Mouse (Mus musculus) midbrain, embryonic 12.5 days (tissue): Measurements from ENCODE around the gene Nelfb. TPM values are rescaled to one million over a fixed set of nuclear protein-coding genes. Genes with fewer than 3 reads are reported as not detected.

Source experiments
- ATAC-seq: fragments of 200-750 bp; cut with Nextera tagmentation; 2 replicates; pipeline ENCODE4 v1.8.0; 2017; ENCODE audit warnings: low read depth, moderate TSS enrichment, moderate library complexity; ENCODE audit not compliant: low FRiP score
- H3K27ac ChIP-seq: fragments of 300-500 bp; sonication (generic); replicated peaks from 2 replicates; pipeline ENCODE4 v1.5.1; 2016; ENCODE audit warnings: mild to moderate bottlenecking
- H3K27me3 ChIP-seq: fragments of 300-500 bp; sonication (generic); 2 replicates; pipeline ENCODE4 v1.6.1; 2016; ENCODE audit warnings: mild to moderate bottlenecking
- H3K36me3 ChIP-seq: fragments of 300-500 bp; sonication (generic); 2 replicates; pipeline ENCODE4 v1.6.1; 2016
- H3K4me1 ChIP-seq: fragments of 300-500 bp; sonication (generic); 2 replicates; pipeline ENCODE4 v1.6.1; 2016
- H3K4me2 ChIP-seq: fragments of 300-500 bp; sonication (generic); replicated peaks from 2 replicates; pipeline ENCODE4 v1.6.1; 2016; ENCODE audit warnings: mild to moderate bottlenecking, moderate library complexity
- H3K4me3 ChIP-seq: fragments of 300-500 bp; sonication (generic); 2 replicates; pipeline ENCODE4 v1.5.1; 2016; ENCODE audit warnings: mild to moderate bottlenecking
- H3K9ac ChIP-seq: fragments of 300-500 bp; sonication (generic); replicated peaks from 2 replicates; pipeline ENCODE4 v1.6.1; 2016; ENCODE audit warnings: mild to moderate bottlenecking, moderate library complexity
- H3K9me3 ChIP-seq: fragments of 300-500 bp; sonication (generic); 2 replicates; pipeline ENCODE4 v1.6.1; 2016; ENCODE audit warnings: mild to moderate bottlenecking
- WGBS: fragments of 180-500 bp; shearing (Covaris S2); methylation state at CpG from one replicate; pipeline ENCODE4 v1.1.7; 2016; 5-methylcytosine and 5-hydroxymethylcytosine counted together
- polyA plus RNA-seq: library from polyadenylated mRNA; unstranded; fragments of >200 nt; fragmentation: Nextera tagmentation; extraction: Ambion mirVana; gene quantifications from 2 replicates; pipeline ENCODE4 v1.2.1, GENCODE M21; 2016

The Nelfb gene
- polyA plus RNA-seq, 1 experiment from 2014 or later = 123 TPM

- no peaks in the 10 kb centered on the region for H3K9me3 ChIP-seq
- 0 out of 2 replicates have a peak, but pooled peaks cover 8% of the 10 kb centered on the region for H3K27me3 ChIP-seq
- no peak overlapping the region for H3K9ac ChIP-seq
- H3K4me2 ChIP-seq = no peak overlapping the region
- H3K4me3 ChIP-seq = no peak overlapping the region
- no peaks in the 10 kb centered on the region for H3K36me3 ChIP-seq
- WGBS = 72% methylated on average over 8 of the region's 8 CpGs
- no peak overlapping the region; the same call in 1 of the 2 replicates for H3K27ac ChIP-seq
- ATAC-seq = no peak
- peaks cover 66% of the 10 kb centered on the region for H3K4me1 ChIP-seq
Observed at GRCm38 (mm10) chr2:25172629-25173028, 38.7 kb downstream of the Nelfb start.

GRCm38 (mm10) chr2:25171769-25172153 lies 39.5 kb downstream of the Nelfb start:
- Histone ChIP-seq H3K36me3 (no peaks in the 10 kb centered on the region), H3K27ac (no peak overlapping the region), H3K9me3 (no peaks in the 10 kb centered on the region), H3K27me3 (0 out of 2 replicates have a peak, but pooled peaks cover 3% of the 10 kb centered on the region), H3K4me1 (peaks cover 66% of the 10 kb centered on the region), H3K4me3 (no peak overlapping the region), H3K4me2 (no peak overlapping the region), H3K9ac (no peak overlapping the region)
- 78% methylated on average over 1 of the region's 1 CpGs for WGBS
- no peak for ATAC-seq

GRCm38 (mm10) chr2:25171101-25171768 lies 40.1 kb downstream of the Nelfb start:
- H3K27ac ChIP-seq = no peak overlapping the region
- H3K9me3 ChIP-seq = no peaks in the 10 kb centered on the region
- no peak overlapping the region for H3K9ac ChIP-seq
- WGBS = 82% methylated on average over 6 of the region's 6 CpGs
- no peak for ATAC-seq
- H3K36me3 ChIP-seq = no peaks in the 10 kb centered on the region
- H3K27me3 ChIP-seq = no peaks in the 10 kb centered on the region
- no peak overlapping the region for H3K4me2 ChIP-seq
- no peak overlapping the region for H3K4me3 ChIP-seq
- H3K4me1 ChIP-seq = peaks cover 60% of the 10 kb centered on the region

GRCm38 (mm10) chr2:25170326-25171100 lies 40.8 kb downstream of the Nelfb start:
- ATAC-seq = no peak
- Histone ChIP-seq H3K9me3 (no peaks in the 10 kb centered on the region), H3K36me3 (no peaks in the 10 kb centered on the region), H3K9ac (peak overlapping the region; percentile 4; the same call in 1 of the 2 replicates), H3K27ac (peak overlapping the region; percentile 36; the same call in 1 of the 2 replicates), H3K4me3 (no peak overlapping the region), H3K27me3 (no peaks in the 10 kb centered on the region), H3K4me2 (no peak overlapping the region), H3K4me1 (peaks cover 55% of the 10 kb centered on the region)
- WGBS = 79% methylated on average over 10 of the region's 10 CpGs

GRCm38 (mm10) chr2:25169778-25170177 lies 41.5 kb downstream of the Nelfb start:
- peaks cover 48% of the 10 kb centered on the region for H3K4me1 ChIP-seq
- peak overlapping the region; percentile 4; the same call in 1 of the 2 replicates for H3K9ac ChIP-seq

GRCm38 (mm10) chr2:25168665-25168978 lies 42.7 kb downstream of the Nelfb start:
- Histone ChIP-seq H3K27me3 (peaks cover 6% of the 10 kb centered on the region), H3K4me2 (peak overlapping the region; percentile 74), H3K4me1 (peaks cover 52% of the 10 kb centered on the region), H3K9me3 (no peaks in the 10 kb centered on the region), H3K27ac (peak overlapping the region; percentile 87), H3K36me3 (no peaks in the 10 kb centered on the region), H3K4me3 (peak overlapping the region; percentile 45), H3K9ac (peak overlapping the region; percentile 59; the same call in 1 of the 2 replicates)
- no peak; the same call in 1 of the 2 replicates for ATAC-seq
- WGBS = 5% methylated on average over 2 of the region's 2 CpGs

More at GRCm38 (mm10) chr2:25169778-25170177, 41.5 kb downstream of the Nelfb start:
- H3K4me3 ChIP-seq = no peak overlapping the region
- H3K9me3 ChIP-seq = no peaks in the 10 kb centered on the region
- WGBS = 14% methylated on average over 5 of the region's 5 CpGs
- H3K27me3 ChIP-seq = no peaks in the 10 kb centered on the region
- no peaks in the 10 kb centered on the region for H3K36me3 ChIP-seq
- no peak for ATAC-seq
- H3K27ac ChIP-seq = peak overlapping the region; percentile 87
- peak overlapping the region; percentile 19; the same call in 1 of the 2 replicates for H3K4me2 ChIP-seq

GRCm38 (mm10) chr2:25167919-25168664 lies 43.2 kb downstream of the Nelfb start:
- H3K9me3 ChIP-seq = no peaks in the 10 kb centered on the region
- under 1% methylated on average over 24 of the region's 41 CpGs for WGBS
- peak overlapping the region; percentile 74 for H3K4me2 ChIP-seq
- H3K4me3 ChIP-seq = peak overlapping the region; percentile 45
- peak; percentile 86 for ATAC-seq
- H3K36me3 ChIP-seq = no peaks in the 10 kb centered on the region
- H3K27ac ChIP-seq = peak overlapping the region; percentile 87
- peak overlapping the region; percentile 59 for H3K9ac ChIP-seq
- H3K4me1 ChIP-seq = peaks cover 57% of the 10 kb centered on the region
- H3K27me3 ChIP-seq = peaks cover 6% of the 10 kb centered on the region

- peaks cover 8% of the 10 kb centered on the region for H3K27me3 ChIP-seq
- H3K4me2 ChIP-seq = peak overlapping the region; percentile 74
- H3K36me3 ChIP-seq = no peaks in the 10 kb centered on the region
- H3K9me3 ChIP-seq = no peaks in the 10 kb centered on the region
- ATAC-seq = no peak; the same call in 1 of the 2 replicates
- WGBS = 13% methylated on average over 4 of the region's 4 CpGs
- peak overlapping the region; percentile 45 for H3K4me3 ChIP-seq
- peak overlapping the region; percentile 59 for H3K9ac ChIP-seq
- peaks cover 56% of the 10 kb centered on the region for H3K4me1 ChIP-seq
- H3K27ac ChIP-seq = peak overlapping the region; percentile 87
Observed at GRCm38 (mm10) chr2:25167481-25167880, 43.8 kb downstream of the Nelfb start.

- no peaks in the 10 kb centered on the region for H3K4me1 ChIP-seq
- H3K4me3 ChIP-seq = no peak overlapping the region
- H3K9me3 ChIP-seq = no peaks in the 10 kb centered on the region
- H3K27me3 ChIP-seq = 0 out of 2 replicates have a peak, but pooled peaks cover 8% of the 10 kb centered on the region
- no peak overlapping the region for H3K27ac ChIP-seq
- ATAC-seq = no peak
- 52% methylated on average over 2 of the region's 2 CpGs for WGBS
- H3K36me3 ChIP-seq = no peaks in the 10 kb centered on the region
- H3K4me2 ChIP-seq = no peak overlapping the region
- H3K9ac ChIP-seq = no peak overlapping the region
Observed at GRCm38 (mm10) chr2:25157655-25158054, 53.6 kb downstream of the Nelfb start.

- no peaks in the 10 kb centered on the region for H3K36me3 ChIP-seq
- H3K4me3 ChIP-seq = no peak overlapping the region
- ATAC-seq = no peak
- H3K4me1 ChIP-seq = no peaks in the 10 kb centered on the region
- H3K9ac ChIP-seq = no peak overlapping the region
- no peaks in the 10 kb centered on the region for H3K9me3 ChIP-seq
- H3K27ac ChIP-seq = no peak overlapping the region
- H3K4me2 ChIP-seq = no peak overlapping the region
- H3K27me3 ChIP-seq = 0 out of 2 replicates have a peak, but pooled peaks cover 1% of the 10 kb centered on the region
- 43% methylated on average over 2 of the region's 2 CpGs for WGBS
Observed at GRCm38 (mm10) chr2:25156990-25157389, 54.3 kb downstream of the Nelfb start.

- H3K4me3 ChIP-seq = no peak overlapping the region
- H3K9ac ChIP-seq = no peak overlapping the region
- no peaks in the 10 kb centered on the region for H3K36me3 ChIP-seq
- no peaks in the 10 kb centered on the region for H3K27me3 ChIP-seq
- WGBS = 84% methylated on average over 3 of the region's 3 CpGs
- no peak overlapping the region for H3K27ac ChIP-seq
- no peak overlapping the region for H3K4me2 ChIP-seq
- no peak for ATAC-seq
- no peaks in the 10 kb centered on the region for H3K4me1 ChIP-seq
- H3K9me3 ChIP-seq = no peaks in the 10 kb centered on the region
Observed at GRCm38 (mm10) chr2:25156177-25156576, 55.1 kb downstream of the Nelfb start.
